Mouse (Mus musculus) neural tube, embryonic 12.5 days (tissue): ENCODE results near the gene Srpk1. TPM values are rescaled to one million over a fixed set of nuclear protein-coding genes. Genes with fewer than 3 reads are reported as not detected.

Source experiments
- ATAC-seq: fragments of 200-750 bp; cut with Nextera tagmentation; 2 replicates; pipeline ENCODE4 v1.8.0; 2017; ENCODE audit warnings: low read depth, mild to moderate bottlenecking, moderate TSS enrichment, moderate library complexity; ENCODE audit not compliant: low FRiP score
- H3K27ac ChIP-seq: fragments of 300-500 bp; sonication (generic); 2 replicates; pipeline ENCODE4 v1.5.1; 2016
- H3K27me3 ChIP-seq: fragments of 300-500 bp; sonication (generic); replicated peaks from 2 replicates; pipeline ENCODE4 v1.6.1; 2016; ENCODE audit warnings: mild to moderate bottlenecking
- H3K36me3 ChIP-seq: fragments of 300-500 bp; sonication (generic); 2 replicates; pipeline ENCODE4 v1.6.1; 2016; ENCODE audit warnings: mild to moderate bottlenecking
- H3K4me1 ChIP-seq: fragments of 300-500 bp; sonication (generic); 2 replicates; pipeline ENCODE4 v1.6.1; 2016
- H3K4me2 ChIP-seq: fragments of 300-500 bp; sonication (generic); replicated peaks from 2 replicates; pipeline ENCODE4 v1.6.1; 2016; ENCODE audit warnings: mild to moderate bottlenecking
- H3K4me3 ChIP-seq: fragments of 300-500 bp; sonication (generic); 2 replicates; pipeline ENCODE4 v1.5.1; 2016
- H3K9ac ChIP-seq: fragments of 300-500 bp; sonication (generic); 2 replicates; pipeline ENCODE4 v1.6.1; 2016; ENCODE audit warnings: mild to moderate bottlenecking
- H3K9me3 ChIP-seq: fragments of 300-500 bp; sonication (generic); 2 replicates; pipeline ENCODE4 v1.6.1; 2016; ENCODE audit warnings: mild to moderate bottlenecking
- WGBS: fragments of 180-500 bp; shearing (Covaris S2); methylation state at CpG from one replicate; pipeline ENCODE4 v1.1.7; 2016; 5-methylcytosine and 5-hydroxymethylcytosine counted together
- polyA plus RNA-seq: library from polyadenylated mRNA; unstranded; fragments of >200 nt; fragmentation: Nextera tagmentation; extraction: Ambion mirVana; gene quantifications from 2 replicates; pipeline ENCODE4 v1.2.1, GENCODE M21; 2016

The Srpk1 gene
- polyA plus RNA-seq, 1 experiment from 2014 or later: 96.1 TPM

GRCm38 (mm10) chr17:28601557-28602250 lies 20.8 kb downstream of the Srpk1 start:
- Histone ChIP-seq H3K9me3 (no peaks in the 10 kb centered on the region), H3K4me1 (no peaks in the 10 kb centered on the region), H3K27me3 (no peaks in the 10 kb centered on the region), H3K4me3 (no peak overlapping the region), H3K4me2 (no peak overlapping the region), H3K36me3 (peaks cover 89% of the 10 kb centered on the region), H3K9ac (no peak overlapping the region), H3K27ac (no peak overlapping the region)
- WGBS: 86% methylated on average over 9 of the region's 9 CpGs
- no peak for ATAC-seq

GRCm38 (mm10) chr17:28600780-28601179 lies 21.7 kb downstream of the Srpk1 start:
- 97% methylated on average over 5 of the region's 5 CpGs for WGBS
- no peak for ATAC-seq
- H3K36me3 ChIP-seq: peaks cover 90% of the 10 kb centered on the region
- H3K27ac ChIP-seq: no peak overlapping the region
- H3K9me3 ChIP-seq: no peaks in the 10 kb centered on the region
- H3K9ac ChIP-seq: no peak overlapping the region
- H3K4me3 ChIP-seq: no peak overlapping the region
- no peak overlapping the region for H3K4me2 ChIP-seq
- no peaks in the 10 kb centered on the region for H3K27me3 ChIP-seq
- H3K4me1 ChIP-seq: no peaks in the 10 kb centered on the region

- peaks cover 81% of the 10 kb centered on the region for H3K36me3 ChIP-seq
- no peak overlapping the region for H3K9ac ChIP-seq
- H3K4me3 ChIP-seq: no peak overlapping the region
- H3K27me3 ChIP-seq: no peaks in the 10 kb centered on the region
- no peaks in the 10 kb centered on the region for H3K9me3 ChIP-seq
- ATAC-seq: no peak
- no peak overlapping the region for H3K4me2 ChIP-seq
- no peak overlapping the region for H3K27ac ChIP-seq
- WGBS: 81% methylated on average over 4 of the region's 4 CpGs
- no peaks in the 10 kb centered on the region for H3K4me1 ChIP-seq
Measured at GRCm38 (mm10) chr17:28593965-28594364, 28.5 kb downstream of the Srpk1 start.

GRCm38 (mm10) chr17:28592998-28593397 lies 29.5 kb downstream of the Srpk1 start:
- WGBS: 26% methylated on average over 4 of the region's 4 CpGs
- H3K36me3 ChIP-seq: peaks cover 82% of the 10 kb centered on the region
- ATAC-seq: no peak

GRCm38 (mm10) chr17:28591476-28591875 lies 31.0 kb downstream of the Srpk1 start:
- WGBS: 90% methylated on average over 5 of the region's 5 CpGs
- Histone ChIP-seq H3K36me3 (peaks cover 81% of the 10 kb centered on the region), H3K9ac (no peak overlapping the region), H3K27me3 (no peaks in the 10 kb centered on the region), H3K27ac (no peak overlapping the region), H3K4me2 (no peak overlapping the region), H3K9me3 (no peaks in the 10 kb centered on the region), H3K4me1 (no peaks in the 10 kb centered on the region), H3K4me3 (no peak overlapping the region)
- no peak for ATAC-seq

More at GRCm38 (mm10) chr17:28592998-28593397, 29.5 kb downstream of the Srpk1 start:
- Histone ChIP-seq H3K9ac (no peak overlapping the region), H3K27me3 (no peaks in the 10 kb centered on the region), H3K4me1 (no peaks in the 10 kb centered on the region), H3K4me2 (no peak overlapping the region), H3K27ac (no peak overlapping the region), H3K9me3 (no peaks in the 10 kb centered on the region), H3K4me3 (no peak overlapping the region)

GRCm38 (mm10) chr17:28590596-28590995 lies 31.9 kb downstream of the Srpk1 start:
- H3K36me3 ChIP-seq: peaks cover 74% of the 10 kb centered on the region
- no peak overlapping the region for H3K4me2 ChIP-seq
- H3K27me3 ChIP-seq: no peaks in the 10 kb centered on the region
- H3K27ac ChIP-seq: no peak overlapping the region
- H3K4me1 ChIP-seq: no peaks in the 10 kb centered on the region
- ATAC-seq: no peak
- H3K9ac ChIP-seq: no peak overlapping the region
- H3K4me3 ChIP-seq: no peak overlapping the region
- 89% methylated on average over 3 of the region's 3 CpGs for WGBS
- no peaks in the 10 kb centered on the region for H3K9me3 ChIP-seq

GRCm38 (mm10) chr17:28588591-28588990 lies 33.9 kb downstream of the Srpk1 start:
- no peak for ATAC-seq
- H3K4me1 ChIP-seq: no peaks in the 10 kb centered on the region
- H3K4me2 ChIP-seq: no peak overlapping the region
- H3K27ac ChIP-seq: no peak overlapping the region
- no peak overlapping the region for H3K4me3 ChIP-seq
- H3K9me3 ChIP-seq: no peaks in the 10 kb centered on the region
- H3K9ac ChIP-seq: no peak overlapping the region
- H3K36me3 ChIP-seq: peaks cover 64% of the 10 kb centered on the region
- WGBS: 90% methylated on average over 2 of the region's 2 CpGs
- H3K27me3 ChIP-seq: no peaks in the 10 kb centered on the region

- Histone ChIP-seq H3K9ac (no peak overlapping the region), H3K4me2 (no peak overlapping the region), H3K36me3 (peaks cover 45% of the 10 kb centered on the region), H3K4me3 (no peak overlapping the region), H3K27ac (no peak overlapping the region), H3K9me3 (no peaks in the 10 kb centered on the region), H3K4me1 (no peaks in the 10 kb centered on the region), H3K27me3 (no peaks in the 10 kb centered on the region)
- ATAC-seq: no peak
- 79% methylated on average over 3 of the region's 3 CpGs for WGBS
Measured at GRCm38 (mm10) chr17:28586509-28586908, 36.0 kb downstream of the Srpk1 start.

GRCm38 (mm10) chr17:28581056-28581455 lies 41.5 kb downstream of the Srpk1 start:
- Histone ChIP-seq H3K36me3 (no peaks in the 10 kb centered on the region), H3K27ac (no peak overlapping the region), H3K4me3 (no peak overlapping the region), H3K4me2 (no peak overlapping the region), H3K9ac (no peak overlapping the region), H3K9me3 (no peaks in the 10 kb centered on the region), H3K27me3 (no peaks in the 10 kb centered on the region; the same call in 1 of the 2 replicates), H3K4me1 (no peaks in the 10 kb centered on the region)
- ATAC-seq: no peak
- 70% methylated on average over 2 of the region's 2 CpGs for WGBS

GRCm38 (mm10) chr17:28580396-28580795 lies 42.1 kb downstream of the Srpk1 start:
- no peaks in the 10 kb centered on the region for H3K36me3 ChIP-seq
- no peaks in the 10 kb centered on the region for H3K9me3 ChIP-seq
- no peak overlapping the region for H3K9ac ChIP-seq
- H3K27ac ChIP-seq: no peak overlapping the region
- no peak overlapping the region for H3K4me3 ChIP-seq
- no peak overlapping the region for H3K4me2 ChIP-seq
- no peak for ATAC-seq
- no peaks in the 10 kb centered on the region; the same call in 1 of the 2 replicates for H3K27me3 ChIP-seq
- 6% methylated on average over 9 of the region's 9 CpGs for WGBS
- H3K4me1 ChIP-seq: peaks cover 7% of the 10 kb centered on the region

- Histone ChIP-seq H3K36me3 (no peaks in the 10 kb centered on the region), H3K9me3 (no peaks in the 10 kb centered on the region), H3K4me3 (peak within 1 kb of the TSS; percentile 31), H3K27me3 (no peaks in the 10 kb centered on the region; the same call in 1 of the 2 replicates), H3K27ac (no peak within 1 kb of the TSS), H3K9ac (peak within 1 kb of the TSS; percentile 19), H3K4me2 (peak within 1 kb of the TSS; percentile 61), H3K4me1 (peaks cover 10% of the 10 kb centered on the region)
- 16% methylated on average over 50 of the region's 50 CpGs for WGBS
- ATAC-seq: peak; percentile 71
Measured at GRCm38 (mm10) chr17:28575244-28576125, 47.0 kb downstream of the Srpk1 start, which contains the start of gene Lhfpl5. TSS of gene Lhfpl5 (plus strand) at chr17:28575641.

- Histone ChIP-seq H3K36me3 (no peaks in the 10 kb centered on the region), H3K27me3 (no peaks in the 10 kb centered on the region; the same call in 1 of the 2 replicates), H3K4me3 (no peak overlapping the region), H3K9ac (no peak overlapping the region), H3K4me2 (no peak overlapping the region), H3K9me3 (no peaks in the 10 kb centered on the region), H3K4me1 (peaks cover 10% of the 10 kb centered on the region), H3K27ac (no peak overlapping the region)
- no peak for ATAC-seq
- 88% methylated on average over 6 of the region's 6 CpGs for WGBS
Measured at GRCm38 (mm10) chr17:28572941-28573340, 49.6 kb downstream of the Srpk1 start.
